9 mouse cellular contexts compared by ENCODE assay signal in the genomic region with DNA sequence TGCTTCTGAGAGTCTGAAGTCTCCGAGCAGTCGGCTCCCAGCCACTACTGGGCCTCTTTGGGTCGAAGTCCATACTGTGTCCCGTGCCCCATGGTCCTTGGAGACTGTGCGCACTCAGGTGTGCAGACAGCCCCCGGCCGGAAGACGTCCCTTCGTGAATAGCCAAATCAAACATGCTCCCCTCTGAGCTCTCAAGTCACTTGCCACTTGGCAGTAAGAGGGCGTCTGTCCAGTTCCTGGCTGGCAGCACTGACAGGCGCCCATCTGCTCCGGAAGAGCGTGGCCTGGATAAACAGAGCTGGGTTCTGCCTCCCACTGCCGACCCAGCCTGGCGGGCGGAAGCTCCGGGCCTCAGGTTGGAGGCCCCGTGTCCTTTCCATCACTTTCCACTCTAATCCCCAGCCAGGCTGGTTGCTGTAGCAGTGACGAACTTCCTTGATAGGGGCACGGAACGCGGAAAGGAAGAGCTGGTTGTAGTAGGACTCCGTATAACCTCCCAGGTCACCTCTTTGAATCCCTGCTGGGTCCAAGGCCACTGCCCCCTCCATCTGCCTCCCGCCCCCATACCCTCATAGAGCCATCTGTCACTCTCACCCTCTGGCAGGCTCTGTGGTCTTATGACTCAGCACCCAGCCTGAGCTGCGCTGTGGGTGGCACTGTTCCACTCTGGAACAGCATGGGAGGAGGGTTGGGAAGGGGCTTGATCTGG. TPM values are rescaled to one million over a fixed set of nuclear protein-coding genes. Genes with fewer than 3 reads are reported as not detected.
A peak's percentile ranks its signal among the peaks of the same experiment; 100 is the strongest.
DNase-seq lines count a peak whose midpoint lies in the region; ATAC-seq and TF ChIP-seq lines count a peak whose summit lies in the region.
"Had no signal": no experiment of that assay in that cellular context is flagged by ENCODE, and none has a peak within 500 bp of the region (broad histone marks: within the 10 kb centered on the region; RNA-seq: fewer than 3 reads in every experiment).

No protein-coding gene starts in this region.

- H3K27me3 ChIP-seq in intestine, postnatal 0 days (replicated peaks; ENCODE audit: control insufficient read depth, insufficient read depth, low read length), result no peaks in the 10 kb centered on the region
- H3K27me3 ChIP-seq: embryonic facial prominence, embryonic 15.5 days had no signal

- TF ChIP-seq CTCF in intestine, postnatal 0 days (IDR thresholded peaks at IDR 0.05; ENCODE audit: low read depth), result peak; percentile 45

- peak; percentile 74 for ATAC-seq in frontal cortex, adult (ENCODE audit: low TSS enrichment)
- ATAC-seq in intestine, postnatal 0 days, result peak; percentile 98

- H3K36me3 ChIP-seq in intestine, postnatal 0 days (ENCODE audit: control insufficient read depth, insufficient read depth), result no peaks in the 10 kb centered on the region
- H3K36me3 ChIP-seq: embryonic facial prominence, embryonic 15.5 days had no signal

- WGBS in intestine, postnatal 0 days, result 31% methylated on average over 25 of the region's 25 CpGs

- peak overlapping the region; percentile 18; the same call in 1 of the 2 replicates for H3K9ac ChIP-seq in intestine, postnatal 0 days (ENCODE audit: low read depth, low read length)
- H3K9ac ChIP-seq: embryonic facial prominence, embryonic 15.5 days had no signal

- H3K4me1 ChIP-seq in intestine, postnatal 0 days (replicated peaks; ENCODE audit: control insufficient read depth, insufficient read depth, low read length), result peaks cover 4% of the 10 kb centered on the region; the same call in 1 of the 2 replicates

- peak overlapping the region; percentile 44 for H3K4me2 ChIP-seq in intestine, postnatal 0 days (replicated peaks; ENCODE audit: low read depth)
- H3K4me2 ChIP-seq: embryonic facial prominence, embryonic 15.5 days had no signal

- H3K27ac ChIP-seq in intestine, postnatal 0 days (ENCODE audit: low read depth, low read length), result peak overlapping the region; percentile 93
- H3K27ac ChIP-seq: embryonic facial prominence, embryonic 15.5 days had no signal

- H3K4me3 ChIP-seq in intestine, postnatal 0 days (ENCODE audit: low read depth, low read length), result no peak overlapping the region
- H3K4me3 ChIP-seq: embryonic facial prominence, embryonic 15.5 days had no signal

- DNase-seq in frontal cortex, postnatal 10 days (ENCODE audit: low spot score in 2 of 2), result no peak
- peak; percentile 58 for DNase-seq in adrenal gland, adult 8-10 months
- peak; percentile 34 for DNase-seq in gastrocnemius, postnatal 10 days
- DNase-seq in left cerebral cortex, adult 8-10 months (ENCODE audit: low spot score in 2 of 2), result peak; percentile 34 to 64
- DNase-seq in skeletal muscle tissue, adult 2 months (ENCODE audit: low read depth, low spot score), result peak; percentile 13
- DNase-seq in spleen, postnatal 36 days (ENCODE audit: low spot score in 2 of 2), result no peak

- no peaks in the 10 kb centered on the region for H3K9me3 ChIP-seq in intestine, postnatal 0 days (ENCODE audit: control insufficient read depth)
- H3K9me3 ChIP-seq: embryonic facial prominence, embryonic 15.5 days had no signal

RNA-seq across cellular contexts. Expression of gene Dusp5, which starts 28.5 kb away (rescaled TPM):
- total RNA-seq in adrenal gland, adult 8-10 months (2022), result 10 to 100 TPM in 1 of 4 experiments, 1 to 10 TPM in 3; 3.9 to 18.8 (median 5.7) TPM
- 1 to 10 TPM; 1.3 to 2.3 TPM for total RNA-seq in gastrocnemius, postnatal 10 days (2021)
- polyA plus RNA-seq in intestine, postnatal 0 days (2015; fragmentation: Nextera tagmentation; extraction: Ambion mirVana), result 12.4 and 14.6 TPM in 2 replicates
- 10 to 100 TPM in 2 of 4 experiments, 1 to 10 TPM in 2; 7.8 to 12.1 (median 10.0) TPM for total RNA-seq in left cerebral cortex, adult 8-10 months (2022)

Comparison
In these comparisons a context has a peak if more than half of its experiments do, and no peak if none do; other contexts are left out.
1. DNase-seq: peak in adrenal gland, adult 8-10 months (single experiment), gastrocnemius, postnatal 10 days (single experiment), left cerebral cortex, adult 8-10 months (2 of 2) and skeletal muscle tissue, adult 2 months (single experiment); none in frontal cortex, postnatal 10 days (0 of 2) and spleen, postnatal 36 days (0 of 2).